Mouse (Mus musculus) CH12.LX (cell line): ENCODE measurements at regions not wholly inside any gene's neighbourhood (a gene's known extent, or its start where the extent isn't known, plus 50 kb on each side); places are given as distances from the start of the nearest gene placed in this dataset.

Experiments
- DNase-seq: peaks from one replicate; pipeline ENCODE4 v3.0.0-alpha.2; 2013; ENCODE audit errors: extremely low read depth
- H3K27ac ChIP-seq: 2 replicates; pipeline ENCODE4 v1.5.1; 2012; ENCODE audit warnings: low read depth, mild to moderate bottlenecking, control low read depth, moderate library complexity; ENCODE audit not compliant: insufficient read depth
- H3K27me3 ChIP-seq: replicated peaks from 2 replicates; pipeline ENCODE3; 2012; ENCODE audit warnings: inconsistent platforms
- H3K36me3 ChIP-seq, 2 experiments: replicated peaks in 1 of 2; 2 replicates each; pipeline versions ENCODE3 to v1.6.1; 2012; ENCODE audit warnings: inconsistent platforms in 1 of 2, low read length in 1 of 2, mild to moderate bottlenecking in 1 of 2, mixed read lengths in 1 of 2, moderate library complexity in 1 of 2; ENCODE audit not compliant: control insufficient read depth in 1 of 2, insufficient read depth in 1 of 2
- H3K4me1 ChIP-seq, 2 experiments: 2 replicates each; pipeline ENCODE4 v1.6.1; 2012; ENCODE audit warnings: inconsistent platforms in 1 of 2, moderate library complexity in 1 of 2; ENCODE audit not compliant: insufficient read depth in 2 of 2, control insufficient read depth in 1 of 2
- H3K4me2 ChIP-seq: 2 replicates; pipeline ENCODE4 v1.6.1; 2012; ENCODE audit warnings: low read depth, mild to moderate bottlenecking, control low read depth; ENCODE audit not compliant: poor library complexity, insufficient read depth, severe bottlenecking
- H3K4me3 ChIP-seq, 3 experiments: fragments of 150-350 bp in 1 of 3; sonication (generic) in 1 of 3; replicated peaks in 1 of 3; 2 replicates each; pipeline versions ENCODE3 to v1.5.1; 2011 to 2012; ENCODE audit warnings: low read depth in 2 of 3, low read length in 2 of 3, mild to moderate bottlenecking in 2 of 3, moderate library complexity in 2 of 3, control low read depth in 1 of 3, improper control_type of control experiment in 1 of 3, inconsistent platforms in 1 of 3, mixed read lengths in 1 of 3; ENCODE audit not compliant: poor library complexity in 1 of 3
- H3K79me2 ChIP-seq: replicated peaks from 2 replicates; pipeline ENCODE4 v1.6.1; 2012; ENCODE audit warnings: mild to moderate bottlenecking, moderate library complexity; ENCODE audit not compliant: control insufficient read depth, poor library complexity, insufficient read depth, severe bottlenecking; ENCODE audit errors: extremely low read depth
- H3K9ac ChIP-seq: 2 replicates; pipeline ENCODE4 v1.6.1; 2012; ENCODE audit warnings: low read depth, mild to moderate bottlenecking, control low read depth, moderate library complexity; ENCODE audit not compliant: insufficient read depth
- H3K9me3 ChIP-seq: replicated peaks from 2 replicates; pipeline ENCODE3; 2012; ENCODE audit warnings: low read length, inconsistent platforms, mixed read lengths
- BHLHE40 ChIP-seq: IDR thresholded peaks from 2 replicates; pipeline ENCODE4 v1.6.1; 2011; ENCODE audit warnings: mild to moderate bottlenecking, low read depth, low read length, improper control_type of control experiment
- CHD2 ChIP-seq: IDR thresholded peaks from 2 replicates; pipeline ENCODE4 v1.6.1; 2011; ENCODE audit warnings: low read length, improper control_type of control experiment
- ELF1 ChIP-seq: IDR thresholded peaks from 2 replicates; pipeline ENCODE4 v1.6.1; 2014; ENCODE audit warnings: low read depth, mild to moderate bottlenecking, inconsistent platforms, low read length, improper control_type of control experiment
- HCFC1 ChIP-seq: IDR thresholded peaks from 2 replicates; pipeline ENCODE4 v1.6.1; 2012; ENCODE audit warnings: low read depth, mild to moderate bottlenecking, inconsistent platforms, low read length, improper control_type of control experiment
- IRF4 ChIP-seq: IDR thresholded peaks from 2 replicates; pipeline ENCODE4 v1.6.1; 2014; ENCODE audit warnings: low read depth, mild to moderate bottlenecking, inconsistent platforms, low read length, improper control_type of control experiment
- JUN ChIP-seq: IDR thresholded peaks from 2 replicates; pipeline ENCODE4 v1.6.1; 2011; ENCODE audit warnings: low read depth, mild to moderate bottlenecking, low read length, improper control_type of control experiment, moderate library complexity; ENCODE audit not compliant: insufficient read depth
- JUND ChIP-seq: conservative IDR thresholded peaks from 2 replicates; pipeline ENCODE4 v1.6.1; 2011; ENCODE audit warnings: low read depth, low read length, improper control_type of control experiment
- MAFK ChIP-seq: IDR thresholded peaks from 2 replicates; pipeline ENCODE4 v1.6.1; 2011; ENCODE audit warnings: low read length, improper control_type of control experiment; ENCODE audit not compliant: insufficient replicate concordance
- MEF2A ChIP-seq: IDR thresholded peaks from 2 replicates; pipeline ENCODE4 v1.6.1; 2014; ENCODE audit warnings: low read depth, mild to moderate bottlenecking, inconsistent platforms, low read length, improper control_type of control experiment, borderline replicate concordance
- MXI1 ChIP-seq: IDR thresholded peaks from 2 replicates; pipeline ENCODE4 v1.6.1; 2011; ENCODE audit warnings: mild to moderate bottlenecking, low read depth, low read length, improper control_type of control experiment
- NELFE ChIP-seq: IDR thresholded peaks from 2 replicates; pipeline ENCODE4 v1.6.1; 2011; ENCODE audit warnings: low read depth, low read length, improper control_type of control experiment
- POLR2A ChIP-seq: IDR thresholded peaks from 2 replicates; pipeline ENCODE4 v1.6.1; 2011; ENCODE audit warnings: low read depth, mild to moderate bottlenecking, improper control_type of control experiment, low read length
- RAD21 ChIP-seq: IDR thresholded peaks from 2 replicates; pipeline ENCODE4 v1.6.1; 2011; ENCODE audit warnings: low read depth, mild to moderate bottlenecking, low read length, improper control_type of control experiment, moderate library complexity
- SIN3A ChIP-seq: IDR thresholded peaks from 2 replicates; pipeline ENCODE4 v1.6.1; 2012; ENCODE audit warnings: low read length, improper control_type of control experiment, inconsistent platforms
- SMC3 ChIP-seq: IDR thresholded peaks from 2 replicates; pipeline ENCODE4 v1.6.1; 2011; ENCODE audit warnings: low read depth, low read length, improper control_type of control experiment
- TBP ChIP-seq: conservative IDR thresholded peaks from 2 replicates; pipeline ENCODE4 v1.6.1; 2011; ENCODE audit warnings: low read depth, low read length, improper control_type of control experiment
- ZC3H11A ChIP-seq: IDR thresholded peaks from 2 replicates; pipeline ENCODE4 v1.6.1; 2012; ENCODE audit warnings: low read depth, mild to moderate bottlenecking, inconsistent platforms, low read length, improper control_type of control experiment
- ZKSCAN1 ChIP-seq: IDR thresholded peaks from 2 replicates; pipeline ENCODE4 v1.6.1; 2012; ENCODE audit warnings: low read depth, inconsistent platforms, low read length, improper control_type of control experiment, borderline replicate concordance
- ZMIZ1 ChIP-seq: IDR thresholded peaks from 2 replicates; pipeline ENCODE4 v1.6.1; 2012; ENCODE audit warnings: low read depth, mild to moderate bottlenecking, inconsistent platforms, low read length, improper control_type of control experiment
- ZNF384 ChIP-seq: IDR thresholded peaks from 2 replicates; pipeline ENCODE4 v1.6.1; 2012; ENCODE audit warnings: low read depth, low read length, improper control_type of control experiment, inconsistent platforms
- dilution Hi-C: fragments of 300-500 bp; cut with MboI; formaldehyde crosslinking; loops from 2 replicates; pipeline ENCODE4 v1.14.3; 2020; ENCODE audit warnings: low sequenced_read_pairs; ENCODE audit not compliant: extremely low pct_unique_long_range_greater_than_20kb, extremely low pct_ligation_motif_present
- in situ Hi-C: fragments of 300-500 bp; cut with MboI; formaldehyde crosslinking; loops from 3 replicates; pipeline ENCODE4 v1.14.3; 2019; ENCODE audit warnings: low sequenced_read_pairs, low pct_ligation_motif_present, low pct_unique_long_range_greater_than_20kb, mixed read lengths

- Histone ChIP-seq H3K4me3 (no peak overlapping the region), H3K9me3 (peaks cover 27% of the 10 kb centered on the region), H3K27me3 (no peaks in the 10 kb centered on the region), H3K36me3 (no peaks in the 10 kb centered on the region), H3K27ac (no peak overlapping the region), H3K9ac (no peak overlapping the region), H3K79me2 (no peaks in the 10 kb centered on the region), H3K4me1 (no peaks in the 10 kb centered on the region), H3K4me2 (no peak overlapping the region)
- DNase-seq: no peak
- in situ Hi-C loops (no loop called here), dilution Hi-C loops (no loop called here)
- TF ChIP-seq CHD2 (no peak), JUND (no peak)
Measured at GRCm38 (mm10) chr16:47475441-47476081, 808.0 kb upstream of the Dppa4 start.

- dilution Hi-C loops (no loop called here), in situ Hi-C loops (no loop called here)
- Histone ChIP-seq H3K9ac (no peak overlapping the region), H3K36me3 (no peaks in the 10 kb centered on the region), H3K27ac (no peak overlapping the region), H3K4me2 (no peak overlapping the region), H3K79me2 (no peaks in the 10 kb centered on the region), H3K9me3 (peaks cover 44% of the 10 kb centered on the region), H3K4me1 (no peaks in the 10 kb centered on the region), H3K4me3 (no peak overlapping the region), H3K27me3 (no peaks in the 10 kb centered on the region)
- DNase-seq: no peak
- TF ChIP-seq TBP (no peak), ZC3H11A (no peak), MAFK (no peak), SIN3A (no peak), RAD21 (no peak), ZNF384 (no peak), MEF2A (no peak), NELFE (no peak), ZKSCAN1 (no peak), JUND (no peak), MXI1 (no peak), ELF1 (no peak), IRF4 (no peak), ZMIZ1 (no peak), HCFC1 (no peak), BHLHE40 (no peak), SMC3 (no peak), JUN (no peak), POLR2A (no peak)
Measured at GRCm38 (mm10) chr16:47482071-47482470, 801.5 kb upstream of the Dppa4 start.
